Mouse (Mus musculus) liver, embryonic 14.5 days (tissue): Measurements from ENCODE around the gene Kcnq4. TPM values are rescaled to one million over a fixed set of nuclear protein-coding genes. Genes with fewer than 3 reads are reported as not detected.

Experiments
- ATAC-seq: fragments of 200-750 bp; cut with Nextera tagmentation; 2 replicates; pipeline ENCODE4 v1.8.0; 2017; ENCODE audit warnings: moderate number of reproducible peaks, mild to moderate bottlenecking, moderate library complexity; ENCODE audit not compliant: insufficient read depth
- DNase-seq, 3 experiments: peaks; one replicate each; pipeline ENCODE4 v3.0.0-alpha.2; 2012 to 2013; ENCODE audit warnings: low read depth in 3 of 3, low spot score in 3 of 3
- H3K27ac ChIP-seq: fragments of 300-500 bp; sonication (generic); 2 replicates; pipeline ENCODE4 v1.5.1; 2014; ENCODE audit warnings: moderate library complexity, mild to moderate bottlenecking, control low read depth, inconsistent platforms
- H3K27me3 ChIP-seq: fragments of 300-500 bp; sonication (generic); 2 replicates; pipeline ENCODE4 v1.6.1; 2014; ENCODE audit warnings: mild to moderate bottlenecking, low read length, moderate library complexity; ENCODE audit not compliant: control insufficient read depth, insufficient read depth
- H3K36me3 ChIP-seq: fragments of 300-500 bp; sonication (generic); replicated peaks from 2 replicates; pipeline ENCODE4 v1.6.1; 2014; ENCODE audit warnings: low read depth; ENCODE audit not compliant: control insufficient read depth, insufficient read depth
- H3K4me1 ChIP-seq, 2 experiments: fragments of 200-500 bp in 1 of 2; fragments of 300-500 bp in 1 of 2; sonication (generic) in 1 of 2; replicated peaks; 2 replicates each; pipeline ENCODE4 v1.6.1; 2012 to 2014; ENCODE audit warnings: antibody characterized with exemption in 1 of 2, inconsistent platforms in 1 of 2, low read length in 1 of 2; ENCODE audit not compliant: control insufficient read depth in 2 of 2, insufficient read depth in 2 of 2
- H3K4me2 ChIP-seq: fragments of 300-500 bp; sonication (generic); 2 replicates; pipeline ENCODE4 v1.6.1; 2014; ENCODE audit warnings: low read depth, mild to moderate bottlenecking, control low read depth, moderate library complexity
- H3K4me3 ChIP-seq, 2 experiments: fragments of 200-500 bp in 1 of 2; fragments of 300-500 bp in 1 of 2; sonication (generic) in 1 of 2; 2 replicates each; pipeline ENCODE4 v1.5.1; 2012 to 2014; ENCODE audit warnings: low read depth in 2 of 2, low read length in 2 of 2, mild to moderate bottlenecking in 2 of 2, control low read depth in 1 of 2, inconsistent platforms in 1 of 2, moderate library complexity in 1 of 2; ENCODE audit not compliant: insufficient read depth in 1 of 2
- H3K9ac ChIP-seq: fragments of 300-500 bp; sonication (generic); replicated peaks from 2 replicates; pipeline ENCODE4 v1.6.1; 2014; ENCODE audit warnings: mild to moderate bottlenecking, control low read depth, moderate library complexity
- H3K9me3 ChIP-seq: fragments of 300-500 bp; sonication (generic); 2 replicates; pipeline ENCODE4 v1.6.1; 2016; ENCODE audit warnings: low read length, mixed read lengths; ENCODE audit not compliant: control insufficient read depth
- CTCF ChIP-seq: IDR thresholded peaks from 2 replicates; pipeline ENCODE4 v1.5.1; 2016; ENCODE audit warnings: antibody characterized with exemption, low read depth, control low read depth
- EP300 ChIP-seq: IDR thresholded peaks from 2 replicates; pipeline ENCODE4 v1.6.1; 2016; ENCODE audit warnings: antibody characterized with exemption, low read depth
- WGBS: fragments of 180-500 bp; shearing (Covaris S2); extraction: QIAGEN DNeasy Blood & Tissue Kit; methylation state at CpG from one replicate; pipeline ENCODE4 v1.1.7; 2014; ENCODE audit not compliant: insufficient replicate concordance; 5-methylcytosine and 5-hydroxymethylcytosine counted together
- polyA plus RNA-seq, 2 experiments: library from polyadenylated mRNA; depleted of rRNA in 1 of 2; stranded (reverse) in 1 of 2; unstranded in 1 of 2; fragments of >200 nt; fragmentation: Nextera tagmentation in 1 of 2; extraction: Ambion mirVana in 1 of 2; gene quantifications; 2 replicates each; pipeline versions ENCODE4 v1.2.1 to v1.2.3; 2012 to 2014

The Kcnq4 gene
- polyA plus RNA-seq, 2 experiments, result 0.06 to 0.08 TPM

DNA sequence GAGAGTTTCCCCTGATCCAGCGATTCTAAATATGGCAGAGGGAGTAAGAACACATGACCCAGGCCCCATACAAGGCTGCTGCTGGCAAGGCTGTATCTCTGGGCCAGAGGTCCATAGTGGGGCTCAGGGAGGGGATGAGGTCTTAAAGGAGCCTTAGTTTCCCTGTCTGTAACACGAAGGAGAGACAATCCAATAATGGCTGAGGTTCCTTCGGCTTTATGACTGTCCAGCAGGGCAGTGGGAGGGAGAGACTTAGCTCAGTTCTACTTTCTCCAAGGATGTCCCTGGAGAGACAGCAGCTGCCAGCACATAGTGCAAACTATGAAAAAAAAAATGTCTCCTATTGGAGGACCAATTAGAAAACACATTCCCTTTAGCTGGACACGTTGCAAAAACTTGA lies 22.2 kb downstream of the Kcnq4 start:
- 52% methylated on average over 4 of the region's 4 CpGs for WGBS
- no peak overlapping the region for H3K4me3 ChIP-seq

GRCm38 (mm10) chr4:120725516-120726090 lies 22.8 kb downstream of the Kcnq4 start:
- no peaks in the 10 kb centered on the region for H3K36me3 ChIP-seq
- no peak overlapping the region for H3K4me2 ChIP-seq
- H3K27ac ChIP-seq, result no peak overlapping the region
- no peak for ATAC-seq
- no peak for TF ChIP-seq CTCF
- TF ChIP-seq EP300, result no peak
- H3K4me1 ChIP-seq, result peaks cover 2% of the 10 kb centered on the region in 2 experiments
- H3K9me3 ChIP-seq, result no peaks in the 10 kb centered on the region
- WGBS, result 41% methylated on average over 5 of the region's 5 CpGs
- H3K9ac ChIP-seq, result no peak overlapping the region
- DNase-seq, result no peak
- peaks cover 4% of the 10 kb centered on the region for H3K27me3 ChIP-seq
- no peak overlapping the region for H3K4me3 ChIP-seq

More for the DNA sequence above, 22.2 kb downstream of the Kcnq4 start:
- ATAC-seq, result no peak
- Histone ChIP-seq H3K9ac (no peak overlapping the region), H3K4me1 (peaks cover 4 to 6% of the 10 kb centered on the region in 2 experiments), H3K27ac (no peak overlapping the region), H3K4me2 (no peak overlapping the region), H3K27me3 (peaks cover 4% of the 10 kb centered on the region), H3K36me3 (no peaks in the 10 kb centered on the region), H3K9me3 (no peaks in the 10 kb centered on the region)
- TF ChIP-seq CTCF, result no peak
- no peak for TF ChIP-seq EP300
- DNase-seq, result no peak

GRCm38 (mm10) chr4:120721574-120721973 lies 26.8 kb downstream of the Kcnq4 start:
- H3K4me3 ChIP-seq, result no peak overlapping the region
- 52% methylated on average over 2 of the region's 2 CpGs for WGBS
- peaks cover 13% of the 10 kb centered on the region for H3K27me3 ChIP-seq
- no peak overlapping the region for H3K27ac ChIP-seq
- DNase-seq (no peak), ATAC-seq (no peak)
- H3K4me1 ChIP-seq, result no peaks in the 10 kb centered on the region; a peak in 1 of 4 replicates
- no peak overlapping the region for H3K4me2 ChIP-seq
- H3K9ac ChIP-seq, result no peak overlapping the region
- TF ChIP-seq EP300 (no peak), CTCF (no peak)
- no peaks in the 10 kb centered on the region for H3K36me3 ChIP-seq
- H3K9me3 ChIP-seq, result no peaks in the 10 kb centered on the region

DNA sequence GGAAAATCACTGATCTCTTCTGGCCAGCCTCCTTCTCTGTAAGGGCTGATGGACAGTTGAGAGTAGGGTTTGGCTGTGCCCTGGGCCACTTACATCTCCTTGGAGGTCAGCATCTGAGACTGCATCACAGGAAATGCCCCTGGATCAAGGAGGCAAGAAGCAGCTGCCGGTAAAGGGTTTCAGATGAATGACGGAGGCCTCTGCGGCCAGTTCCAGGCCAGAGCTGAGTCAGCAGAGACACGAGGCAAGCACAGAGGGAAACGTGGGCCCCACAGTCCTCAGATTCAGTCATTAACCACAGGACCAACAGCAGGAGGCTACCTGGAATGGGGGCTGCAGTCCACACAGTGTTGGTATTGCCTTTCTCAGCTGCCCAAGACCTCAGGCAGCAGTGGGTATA lies 29.3 kb downstream of the Kcnq4 start:
- WGBS, result 29% methylated on average over 5 of the region's 5 CpGs
- H3K9ac ChIP-seq, result no peak overlapping the region
- H3K4me1 ChIP-seq, result peaks cover 0 to 3% of the 10 kb centered on the region in 2 experiments; a peak in 1 of 4 replicates
- no peak overlapping the region for H3K4me2 ChIP-seq
- DNase-seq, result no peak
- H3K36me3 ChIP-seq, result no peaks in the 10 kb centered on the region
- H3K27ac ChIP-seq, result no peak overlapping the region
- no peak for ATAC-seq
- peaks cover 16% of the 10 kb centered on the region for H3K27me3 ChIP-seq
- H3K4me3 ChIP-seq, result no peak overlapping the region
- TF ChIP-seq CTCF, result no peak
- TF ChIP-seq EP300, result no peak
- no peaks in the 10 kb centered on the region for H3K9me3 ChIP-seq

DNA sequence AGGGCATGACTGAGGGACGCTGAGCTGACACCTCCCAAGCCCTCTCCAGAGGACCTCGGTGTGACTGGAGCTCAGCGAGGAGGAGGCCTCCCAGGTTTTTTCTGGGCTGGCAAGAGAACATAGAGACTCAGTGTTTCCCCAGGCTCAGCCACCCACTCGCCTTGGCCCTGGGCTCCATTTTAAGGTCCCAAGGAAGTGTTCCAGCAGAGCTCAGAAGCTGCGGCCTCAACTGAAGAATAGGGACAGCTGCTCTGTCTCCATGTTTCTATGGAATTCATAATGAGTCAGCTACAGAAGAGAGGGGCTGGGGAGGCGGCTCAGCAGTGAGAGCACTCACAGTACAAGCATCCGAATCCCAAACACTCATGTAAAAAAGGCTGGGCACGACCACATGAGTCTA lies 30.8 kb downstream of the Kcnq4 start:
- Histone ChIP-seq H3K4me1 (peaks cover 0 to 3% of the 10 kb centered on the region in 2 experiments; a peak in 1 of 4 replicates), H3K4me2 (no peak overlapping the region), H3K27me3 (peaks cover 16% of the 10 kb centered on the region), H3K9me3 (no peaks in the 10 kb centered on the region), H3K9ac (no peak overlapping the region), H3K36me3 (no peaks in the 10 kb centered on the region), H3K4me3 (no peak overlapping the region), H3K27ac (no peak overlapping the region)
- 59% methylated on average over 8 of the region's 8 CpGs for WGBS
- no peak for TF ChIP-seq CTCF
- TF ChIP-seq EP300, result no peak
- DNase-seq (no peak), ATAC-seq (no peak)
